Mouse (Mus musculus): ENCODE data around the gene Rab31.
A peak's percentile ranks its signal among the peaks of the same experiment; 100 is the strongest.
"Not testable (repeated sequence)": the region's sequence is repeated elsewhere in the genome, so short reads cannot be mapped to it uniquely, and the experiment has no call there.

The Rab31 gene

GRCm38 (mm10) chr17:65628823-65629532 is 143.6 kb downstream of the Rab31 start:
- DNase-seq (ENCODE audit: low read depth, low spot score), result not testable (repeated sequence)

- no peak for DNase-seq (ENCODE audit: low read depth, low spot score)
Measured at GRCm38 (mm10) chr17:65626301-65626700, 146.3 kb downstream of the Rab31 start.

DNA sequence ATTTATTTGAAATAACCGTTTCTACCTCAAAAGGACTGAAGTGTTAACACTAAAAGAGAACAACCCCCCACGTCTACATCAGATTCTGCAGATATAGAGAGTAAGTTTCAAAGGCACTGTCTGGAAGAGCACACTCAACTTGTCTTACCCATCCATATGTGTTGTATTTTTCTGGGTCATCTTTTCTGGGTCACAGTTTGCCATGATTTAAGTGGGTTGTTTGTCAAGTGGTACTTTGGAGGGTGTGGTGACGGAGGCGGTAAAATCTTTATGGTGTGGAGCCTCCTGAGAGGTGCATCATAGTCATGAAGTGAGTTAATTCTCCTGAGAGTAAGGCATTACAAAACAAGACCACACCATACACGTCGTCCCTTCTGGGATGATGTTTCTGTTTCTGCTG is 147.0 kb downstream of the Rab31 start:
- no peak for DNase-seq (ENCODE audit: low read depth, low spot score)

DNA sequence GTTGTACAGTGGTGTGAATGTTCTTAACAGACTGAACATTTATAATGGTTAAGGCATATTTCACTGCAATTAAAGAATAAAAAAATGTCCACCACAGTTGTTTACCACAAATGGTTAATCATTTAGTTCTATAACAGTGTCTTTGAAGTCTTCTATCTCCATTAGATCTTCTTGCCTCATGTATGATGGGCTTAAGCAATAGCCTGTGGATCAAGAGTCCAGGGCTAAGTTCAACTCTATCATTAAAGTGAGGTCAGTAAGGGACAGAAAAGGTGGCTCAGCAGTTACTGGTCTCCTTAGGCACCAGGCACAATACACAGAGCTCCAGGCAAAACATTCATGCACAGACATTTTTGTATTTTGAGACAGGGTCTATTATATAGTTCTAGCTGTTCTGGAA is 149.4 kb downstream of the Rab31 start:
- no peak for DNase-seq (ENCODE audit: low read depth, low spot score)

DNA sequence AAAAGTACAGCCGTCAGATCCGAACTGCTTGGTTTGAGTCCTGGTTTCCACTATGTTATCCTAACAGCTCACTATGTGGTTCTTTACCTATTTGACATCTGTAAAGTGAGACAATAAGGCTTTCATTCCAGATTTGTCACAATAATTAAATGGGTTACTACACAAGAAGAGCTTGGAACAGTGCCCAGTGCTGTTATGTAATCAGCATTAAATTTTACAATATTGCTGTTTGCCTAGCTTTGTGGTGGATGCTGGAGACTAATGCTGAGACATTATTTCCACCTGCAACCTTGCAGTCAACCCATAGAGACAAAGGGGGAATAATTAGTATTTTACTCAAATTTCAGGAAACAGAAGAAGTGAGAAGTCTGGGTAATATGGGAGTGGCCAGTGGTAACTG is 154.1 kb downstream of the Rab31 start:
- DNase-seq (ENCODE audit: low read depth, low spot score), result no peak

DNA sequence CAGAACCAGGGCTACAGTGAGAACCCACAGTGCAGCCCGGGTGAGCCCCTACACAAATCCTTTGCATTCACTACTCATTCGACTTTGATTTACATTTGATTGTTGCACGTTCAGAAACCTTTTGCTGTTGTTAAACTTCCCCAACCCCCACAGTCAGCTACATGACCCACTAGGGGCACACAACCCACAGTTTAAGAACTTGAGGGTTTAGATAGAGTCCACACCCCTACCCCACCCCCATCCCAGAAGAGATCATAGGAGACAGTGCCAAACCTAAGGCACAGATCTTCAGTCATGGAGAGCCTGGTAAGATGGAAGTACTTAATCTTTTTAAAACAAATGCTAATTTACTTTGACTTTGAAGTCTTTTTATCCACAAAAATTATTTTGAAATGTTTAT is 156.9 kb downstream of the Rab31 start:
- DNase-seq (ENCODE audit: low read depth, low spot score), result peak; percentile 70

DNA sequence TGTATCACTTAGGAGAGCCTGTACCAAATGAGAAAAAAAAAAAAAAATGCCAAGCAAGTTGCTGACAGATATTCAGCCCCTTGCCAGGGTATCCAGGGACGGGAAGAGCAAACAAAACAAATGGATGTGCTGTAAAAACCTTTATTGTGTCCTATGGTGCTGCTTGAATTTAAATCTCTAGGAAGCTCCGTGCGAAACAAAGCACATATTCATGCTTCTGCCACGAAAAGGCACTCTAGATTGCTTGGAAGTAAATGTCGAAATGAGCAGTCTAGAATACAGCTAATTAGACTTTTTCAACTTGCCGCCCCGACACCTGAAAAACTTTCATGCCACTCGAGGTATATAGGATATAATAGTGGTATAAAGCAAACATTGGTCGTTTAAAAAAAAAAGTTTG is 158.1 kb downstream of the Rab31 start:
- DNase-seq (ENCODE audit: low read depth, low spot score), result no peak

DNA sequence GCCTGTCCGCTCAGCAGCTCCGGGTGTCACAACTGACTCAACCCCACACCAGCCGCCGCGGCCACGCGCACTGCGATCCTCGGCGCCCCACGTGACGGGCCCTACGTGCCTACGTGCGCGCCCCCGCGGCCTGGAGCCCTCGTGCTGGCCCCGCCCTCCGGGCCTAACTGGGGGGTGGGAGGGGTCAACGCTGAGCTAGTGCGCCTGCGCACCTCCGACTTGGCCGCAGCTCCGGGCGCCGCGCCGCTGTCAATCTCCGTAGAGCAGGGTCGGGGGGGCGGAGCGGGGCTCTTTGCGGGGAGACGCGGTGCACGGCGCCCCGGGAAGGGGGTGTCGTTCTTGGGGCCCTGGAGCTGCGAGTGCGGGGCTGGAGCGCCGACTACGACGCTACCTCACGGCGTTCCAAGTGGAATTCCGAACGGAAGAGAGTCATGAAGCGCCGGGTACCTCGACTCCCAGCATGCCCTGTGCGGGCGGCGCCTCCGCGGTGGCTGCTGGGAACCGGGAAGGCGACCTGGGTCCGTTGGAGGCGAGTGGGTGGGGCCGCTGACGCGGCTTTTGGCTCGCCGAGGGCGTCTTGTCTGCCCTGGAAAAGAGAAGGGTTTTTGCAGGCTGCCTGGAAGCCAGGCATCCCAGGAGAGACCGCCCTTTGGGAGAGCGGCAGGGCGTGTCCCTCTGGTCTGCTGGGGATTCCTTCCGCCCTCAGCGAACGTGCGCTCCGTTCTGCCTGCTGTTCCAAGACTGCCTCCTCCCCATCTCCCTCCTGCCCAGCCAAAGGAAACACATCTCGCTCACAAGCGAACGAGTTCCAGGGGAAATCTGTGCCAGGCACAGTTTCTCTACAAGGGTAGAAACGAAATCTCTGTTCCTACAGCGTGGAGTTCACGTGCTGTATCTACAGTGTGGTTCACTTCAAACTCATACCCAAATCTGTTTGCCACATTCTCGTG is 158.8 kb downstream of the Rab31 start, which contains the start of gene Vapa:
Gene Vapa, minus strand, starts transcription at position 93 of the 950 bp plus-strand sequence.
- DNase-seq (ENCODE audit: low read depth, low spot score), result peak; percentile 97

DNA sequence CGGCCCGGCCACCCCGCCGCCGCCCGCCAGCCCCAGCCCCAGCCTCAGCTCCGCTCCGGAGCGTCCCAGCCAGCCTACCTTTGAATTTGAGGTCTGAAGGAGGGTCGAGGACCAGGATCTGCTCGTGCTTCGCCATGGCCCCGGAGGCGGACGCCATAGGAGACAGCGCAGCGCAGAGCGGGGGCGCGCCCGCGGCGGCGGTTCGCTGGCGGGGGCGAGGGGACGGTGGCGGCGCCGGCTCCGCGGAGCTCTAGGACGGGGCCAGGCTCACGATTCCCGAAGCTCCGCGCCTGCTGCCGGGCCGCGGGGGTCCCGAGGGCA is 159.4 kb downstream of the Rab31 start:
- no peak for DNase-seq (ENCODE audit: low read depth, low spot score)

DNA sequence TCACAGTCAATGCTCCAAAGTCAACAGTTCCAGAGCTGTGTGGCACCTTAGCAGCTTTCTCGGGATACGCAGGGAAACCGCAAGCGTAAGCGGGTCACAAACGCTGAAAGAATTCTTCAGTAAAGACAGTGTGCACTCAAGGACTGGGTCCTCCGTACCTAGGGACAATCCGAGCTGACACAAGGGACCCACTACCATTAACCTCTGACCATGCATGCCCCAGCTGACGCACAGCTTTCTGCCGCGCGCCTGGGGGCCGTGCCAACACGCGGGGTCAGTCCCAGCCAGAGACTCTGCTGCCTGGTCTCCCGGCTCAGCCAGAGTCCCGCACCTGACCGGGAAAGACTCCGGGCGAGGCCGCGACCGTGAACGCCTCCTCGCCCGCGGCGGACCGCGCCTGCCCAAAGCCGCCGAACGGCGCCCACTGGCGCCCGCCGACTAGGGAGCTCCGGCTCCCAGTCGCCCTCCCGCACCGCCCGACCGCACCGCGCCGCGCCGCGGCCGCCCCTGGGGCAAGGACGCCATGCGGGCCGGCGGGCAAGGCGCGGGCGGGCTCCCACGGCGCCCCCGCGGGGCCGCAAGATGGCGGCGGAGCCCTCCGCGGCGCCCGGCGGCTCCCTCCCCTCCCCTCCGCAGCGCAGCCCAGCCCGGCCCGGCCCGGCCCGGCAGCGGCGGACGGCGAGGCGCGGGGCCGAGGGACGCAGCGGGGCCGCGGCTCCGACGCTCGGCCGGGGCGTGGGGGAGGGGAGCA is 160.0 kb downstream of the Rab31 start:
- peak; percentile 41 for DNase-seq (ENCODE audit: low read depth, low spot score)

- DNase-seq (ENCODE audit: low read depth, low spot score), result no peak
Measured at GRCm38 (mm10) chr17:65611721-65612120, 160.8 kb downstream of the Rab31 start.

DNA sequence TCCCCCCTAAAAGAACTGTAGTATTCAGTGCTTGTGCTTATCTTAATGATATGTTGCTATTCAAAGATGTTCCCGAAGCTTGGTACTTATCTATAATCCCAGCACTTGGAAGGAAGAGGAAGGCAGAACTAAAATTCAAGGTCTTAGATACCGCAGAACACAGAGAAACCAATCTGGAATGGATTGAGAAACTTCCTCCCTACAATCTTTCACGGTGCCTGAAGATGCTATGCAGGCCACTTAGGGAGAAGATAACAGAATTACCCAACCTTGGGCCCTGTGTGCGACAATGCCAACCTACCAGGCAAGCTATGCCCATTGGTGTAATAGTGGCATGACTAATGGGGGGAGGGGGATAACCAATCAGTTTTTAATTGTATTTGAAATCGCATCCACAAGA is 163.8 kb downstream of the Rab31 start:
- no peak for DNase-seq (ENCODE audit: low read depth, low spot score)

- no peak for DNase-seq (ENCODE audit: low read depth, low spot score)
Measured at GRCm38 (mm10) chr17:65608312-65608687, 164.3 kb downstream of the Rab31 start.

- DNase-seq (ENCODE audit: low read depth, low spot score), result no peak
Measured at GRCm38 (mm10) chr17:65607574-65608311, 164.8 kb downstream of the Rab31 start.

DNA sequence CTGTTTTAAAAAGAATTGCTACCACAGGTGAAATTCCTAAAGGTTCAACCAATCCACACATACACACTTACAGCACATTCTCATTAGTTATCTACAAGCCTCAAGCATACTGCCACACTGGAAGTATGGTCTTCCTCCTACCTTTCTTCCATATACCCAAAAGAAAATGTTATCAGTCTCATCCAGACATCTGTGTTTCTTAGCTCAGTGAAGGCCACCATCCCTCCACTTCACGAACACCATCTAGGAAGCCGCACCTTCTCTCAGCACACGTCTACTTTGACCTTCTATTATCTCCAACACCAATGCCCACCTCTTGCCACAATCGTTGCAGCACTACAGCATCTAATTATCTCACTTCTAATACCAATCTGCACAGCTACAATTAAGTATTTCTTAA is 166.5 kb downstream of the Rab31 start:
- no peak for DNase-seq (ENCODE audit: low read depth, low spot score)

- no peak for DNase-seq (ENCODE audit: low read depth, low spot score)
Measured at GRCm38 (mm10) chr17:65604892-65605291, 167.7 kb downstream of the Rab31 start.

GRCm38 (mm10) chr17:65604315-65604714 is 168.2 kb downstream of the Rab31 start:
- no peak for DNase-seq (ENCODE audit: low read depth, low spot score)
